In genomic region chr5:72205271-72205670, GRCm38 (mm10) we compare ENCODE assay signal across 17 mouse cellular contexts.
"Had no signal": no experiment of that assay in that cellular context is flagged by ENCODE, and none has a peak within 500 bp of the region (broad histone marks: within the 10 kb centered on the region; RNA-seq: fewer than 3 reads in every experiment).

No protein-coding gene starts in this region.

- H3K4me1 ChIP-seq: neural tube, embryonic 12.5 days had no signal

- H3K36me3 ChIP-seq: kidney, embryonic 15.5 days; limb, embryonic 15.5 days; liver, embryonic 15.5 days; midbrain, embryonic 10.5 days; neural tube, embryonic 12.5 days had no signal

- DNase-seq: kidney, adult 2 months; kidney, postnatal 36 days; layer of hippocampus, adult 9-11 months; layer of hippocampus, postnatal 36 days; lung, embryonic 14.5 days; lung, postnatal 4 days; midbrain, embryonic 14.5 days; right cerebral cortex, postnatal 14 days; thymus, adult 2 months; thymus, postnatal 25 days had no signal

- ATAC-seq: intestine, embryonic 16.5 days had no signal

- H3K9me3 ChIP-seq: kidney, embryonic 15.5 days; limb, embryonic 15.5 days; liver, embryonic 15.5 days; midbrain, embryonic 10.5 days; neural tube, embryonic 12.5 days had no signal

- H3K9ac ChIP-seq: kidney, embryonic 15.5 days; limb, embryonic 15.5 days; liver, embryonic 15.5 days; lung, embryonic 14.5 days; neural tube, embryonic 12.5 days had no signal

- H3K27ac ChIP-seq: kidney, embryonic 15.5 days; limb, embryonic 15.5 days; liver, embryonic 15.5 days; midbrain, embryonic 10.5 days; neural tube, embryonic 12.5 days had no signal

- H3K27me3 ChIP-seq: kidney, embryonic 15.5 days; limb, embryonic 15.5 days; liver, embryonic 15.5 days; neural tube, embryonic 12.5 days had no signal

- H3K4me3 ChIP-seq: kidney, embryonic 15.5 days; limb, embryonic 15.5 days; midbrain, embryonic 10.5 days; myocyte; neural tube, embryonic 12.5 days had no signal

- H3K4me2 ChIP-seq: limb, embryonic 15.5 days; neural tube, embryonic 12.5 days had no signal
